Mouse (Mus musculus) MEL (cell line): Measurements from ENCODE around the gene Tpra1. TPM values are rescaled to one million over a fixed set of nuclear protein-coding genes. Genes with fewer than 3 reads are reported as not detected.

Source experiments
- DNase-seq: peaks from one replicate; pipeline ENCODE4 v3.0.0; 2011; ENCODE audit warnings: low read depth, low spot score
- H3K27ac ChIP-seq: 2 replicates; pipeline ENCODE4 v1.5.1; 2012; ENCODE audit warnings: low read depth, mild to moderate bottlenecking, control low read depth, low read length, moderate library complexity; ENCODE audit not compliant: control insufficient read depth
- H3K27me3 ChIP-seq, 2 experiments: fragments of 150-350 bp in 1 of 2; sonication (generic) in 1 of 2; 2 replicates each; pipeline ENCODE4 v1.6.1; 2012; ENCODE audit warnings: low read length in 2 of 2, mild to moderate bottlenecking in 2 of 2, improper control_type of control experiment in 1 of 2, moderate library complexity in 1 of 2; ENCODE audit not compliant: insufficient read depth in 2 of 2, control insufficient read depth in 1 of 2
- H3K36me3 ChIP-seq, 2 experiments: 2 replicates each; pipeline ENCODE4 v1.6.1; 2012 to 2014; ENCODE audit warnings: low read length in 2 of 2, improper control_type of control experiment in 1 of 2, inconsistent platforms in 1 of 2, mild to moderate bottlenecking in 1 of 2; ENCODE audit not compliant: insufficient read depth in 2 of 2, control insufficient read depth in 1 of 2
- H3K4me1 ChIP-seq, 2 experiments: fragments of 150-350 bp in 1 of 2; sonication (generic) in 1 of 2; 2 replicates each; pipeline ENCODE4 v1.6.1; 2012; ENCODE audit warnings: low read length in 2 of 2, improper control_type of control experiment in 1 of 2, mild to moderate bottlenecking in 1 of 2; ENCODE audit not compliant: insufficient read depth in 2 of 2, control insufficient read depth in 1 of 2
- H3K4me3 ChIP-seq, 2 experiments: fragments of 150-350 bp in 1 of 2; sonication (generic) in 1 of 2; 2 replicates each; pipeline ENCODE4 v1.5.1; 2012; ENCODE audit warnings: low read depth in 2 of 2, low read length in 2 of 2, mild to moderate bottlenecking in 2 of 2, moderate library complexity in 2 of 2, control low read depth in 1 of 2, improper control_type of control experiment in 1 of 2; ENCODE audit not compliant: control insufficient read depth in 1 of 2, insufficient read depth in 1 of 2
- H3K79me2 ChIP-seq: 2 replicates; pipeline ENCODE4 v1.6.1; 2012; ENCODE audit warnings: mild to moderate bottlenecking, low read length, moderate library complexity; ENCODE audit not compliant: control insufficient read depth, poor library complexity, insufficient read depth
- H3K9ac ChIP-seq: 2 replicates; pipeline ENCODE4 v1.6.1; 2012; ENCODE audit warnings: low read depth, mild to moderate bottlenecking, control low read depth, low read length, moderate library complexity; ENCODE audit not compliant: control insufficient read depth, poor library complexity, severe bottlenecking
- H3K9me3 ChIP-seq: fragments of 150-350 bp; sonication (generic); replicated peaks from 2 replicates; pipeline ENCODE4 v1.6.1; 2012; ENCODE audit warnings: mild to moderate bottlenecking, low read length, improper control_type of control experiment, moderate library complexity; ENCODE audit not compliant: insufficient read depth
- CTCF ChIP-seq, 3 experiments: IDR thresholded peaks in 2 of 3; conservative IDR thresholded peaks in 1 of 3; 2 replicates each; pipeline ENCODE4 v1.5.1; 2011 to 2012; ENCODE audit warnings: low read length in 3 of 3, low read depth in 2 of 3, mild to moderate bottlenecking in 2 of 3, improper control_type of control experiment in 1 of 3, inconsistent platforms in 1 of 3, mixed read lengths in 1 of 3, moderate library complexity in 1 of 3; ENCODE audit not compliant: control insufficient read depth in 1 of 3, insufficient read depth in 1 of 3, poor library complexity in 1 of 3, severe bottlenecking in 1 of 3
- E2F4 ChIP-seq: IDR thresholded peaks from 2 replicates; pipeline ENCODE4 v1.6.1; 2011; ENCODE audit warnings: low read depth, low read length, improper control_type of control experiment, borderline replicate concordance
- ELF1 ChIP-seq: IDR thresholded peaks from 2 replicates; pipeline ENCODE4 v1.6.1; 2014; ENCODE audit warnings: low read depth, mild to moderate bottlenecking, inconsistent platforms, low read length, improper control_type of control experiment, moderate library complexity
- GABPA ChIP-seq: IDR thresholded peaks from 2 replicates; pipeline ENCODE4 v1.6.1; 2012; ENCODE audit warnings: low read depth, mild to moderate bottlenecking, inconsistent platforms, low read length, improper control_type of control experiment, moderate library complexity
- HCFC1 ChIP-seq: IDR thresholded peaks from 2 replicates; pipeline ENCODE4 v1.6.1; 2012; ENCODE audit warnings: low read depth, mild to moderate bottlenecking, inconsistent platforms, low read length, improper control_type of control experiment, moderate library complexity
- KAT2A ChIP-seq: conservative IDR thresholded peaks from 2 replicates; pipeline ENCODE4 v1.6.1; 2012; ENCODE audit warnings: low read depth, low read length, improper control_type of control experiment, inconsistent platforms
- MAFK ChIP-seq: IDR thresholded peaks from 2 replicates; pipeline ENCODE4 v1.6.1; 2011; ENCODE audit warnings: low read depth, mild to moderate bottlenecking, low read length, improper control_type of control experiment, borderline replicate concordance
- MAZ ChIP-seq: IDR thresholded peaks from 2 replicates; pipeline ENCODE4 v1.6.1; 2012; ENCODE audit warnings: low read depth, mild to moderate bottlenecking, inconsistent platforms, low read length, improper control_type of control experiment
- MXI1 ChIP-seq: IDR thresholded peaks from 2 replicates; pipeline ENCODE4 v1.6.1; 2011; ENCODE audit warnings: mild to moderate bottlenecking, low read depth, low read length, improper control_type of control experiment
- NELFE ChIP-seq: IDR thresholded peaks from 2 replicates; pipeline ENCODE4 v1.6.1; 2011; ENCODE audit warnings: low read depth, low read length, improper control_type of control experiment
- POLR2A ChIP-seq, 2 experiments: IDR thresholded peaks; 2 replicates each; pipeline ENCODE4 v1.6.1; 2011 to 2012; ENCODE audit warnings: low read length in 2 of 2, mild to moderate bottlenecking in 2 of 2, control low read depth in 1 of 2, improper control_type of control experiment in 1 of 2, low read depth in 1 of 2, moderate library complexity in 1 of 2; ENCODE audit not compliant: control insufficient read depth in 1 of 2, insufficient read depth in 1 of 2, poor library complexity in 1 of 2
- POLR2AphosphoS2 ChIP-seq: IDR thresholded peaks from 2 replicates; pipeline ENCODE4 v1.6.1; 2011; ENCODE audit warnings: low read length, improper control_type of control experiment
- POLR2AphosphoS5 ChIP-seq: IDR thresholded peaks from 2 replicates; pipeline ENCODE4 v1.6.1; 2012; ENCODE audit warnings: low read depth, borderline replicate concordance, mild to moderate bottlenecking, inconsistent platforms, low read length, moderate library complexity, mixed read lengths
- RAD21 ChIP-seq: IDR thresholded peaks from 2 replicates; pipeline ENCODE4 v1.6.1; 2011; ENCODE audit warnings: mild to moderate bottlenecking, low read depth, low read length, improper control_type of control experiment
- RCOR1 ChIP-seq: IDR thresholded peaks from 2 replicates; pipeline ENCODE4 v1.6.1; 2012; ENCODE audit warnings: low read depth, mild to moderate bottlenecking, inconsistent platforms, low read length, improper control_type of control experiment
- TAL1 ChIP-seq: IDR thresholded peaks from 2 replicates; pipeline ENCODE4 v1.6.1; 2012; ENCODE audit warnings: mild to moderate bottlenecking, inconsistent platforms, low read length, moderate library complexity, mixed read lengths
- TBP ChIP-seq: IDR thresholded peaks from 2 replicates; pipeline ENCODE4 v1.8.0; 2011; ENCODE audit warnings: low read depth, low read length, improper control_type of control experiment
- TCF12 ChIP-seq: IDR thresholded peaks from 2 replicates; pipeline ENCODE4 v1.6.1; 2014; ENCODE audit warnings: low read depth, mild to moderate bottlenecking, inconsistent platforms, low read length, improper control_type of control experiment, moderate library complexity
- UBTF ChIP-seq: IDR thresholded peaks from 2 replicates; pipeline ENCODE4 v1.6.1; 2012; ENCODE audit warnings: low read depth, mild to moderate bottlenecking, inconsistent platforms, low read length, improper control_type of control experiment, moderate library complexity, borderline replicate concordance; ENCODE audit not compliant: insufficient read depth
- ZKSCAN1 ChIP-seq: IDR thresholded peaks from 2 replicates; pipeline ENCODE4 v1.6.1; 2012; ENCODE audit warnings: low read depth, mild to moderate bottlenecking, inconsistent platforms, low read length, improper control_type of control experiment, moderate library complexity
- ZNF384 ChIP-seq: IDR thresholded peaks from 2 replicates; pipeline ENCODE4 v1.6.1; 2012; ENCODE audit warnings: low read depth, mild to moderate bottlenecking, inconsistent platforms, low read length, improper control_type of control experiment
- polyA plus RNA-seq, 2 experiments: library from polyadenylated mRNA; stranded (reverse) in 1 of 2; unstranded in 1 of 2; fragments of >175 nt in 1 of 2; fragments of >200 nt in 1 of 2; gene quantifications; 2 replicates each; pipeline versions ENCODE4 v1.2.1 to v1.2.4; 2012; ENCODE audit warnings: low replicate concordance in 2 of 2, low read depth in 1 of 2; ENCODE audit not compliant: insufficient read length in 2 of 2, insufficient read depth in 1 of 2, missing spikeins in 1 of 2
- total RNA-seq: library from RNA; depleted of rRNA; stranded (reverse); fragments of 300-350 nt; gene quantifications from 2 replicates; pipeline ENCODE4 v1.2.3, GENCODE M21; 2012

The Tpra1 gene
- total and polyA plus RNA-seq, 3 experiments = 22.9 to 42.4 TPM; not detected in 1

DNA sequence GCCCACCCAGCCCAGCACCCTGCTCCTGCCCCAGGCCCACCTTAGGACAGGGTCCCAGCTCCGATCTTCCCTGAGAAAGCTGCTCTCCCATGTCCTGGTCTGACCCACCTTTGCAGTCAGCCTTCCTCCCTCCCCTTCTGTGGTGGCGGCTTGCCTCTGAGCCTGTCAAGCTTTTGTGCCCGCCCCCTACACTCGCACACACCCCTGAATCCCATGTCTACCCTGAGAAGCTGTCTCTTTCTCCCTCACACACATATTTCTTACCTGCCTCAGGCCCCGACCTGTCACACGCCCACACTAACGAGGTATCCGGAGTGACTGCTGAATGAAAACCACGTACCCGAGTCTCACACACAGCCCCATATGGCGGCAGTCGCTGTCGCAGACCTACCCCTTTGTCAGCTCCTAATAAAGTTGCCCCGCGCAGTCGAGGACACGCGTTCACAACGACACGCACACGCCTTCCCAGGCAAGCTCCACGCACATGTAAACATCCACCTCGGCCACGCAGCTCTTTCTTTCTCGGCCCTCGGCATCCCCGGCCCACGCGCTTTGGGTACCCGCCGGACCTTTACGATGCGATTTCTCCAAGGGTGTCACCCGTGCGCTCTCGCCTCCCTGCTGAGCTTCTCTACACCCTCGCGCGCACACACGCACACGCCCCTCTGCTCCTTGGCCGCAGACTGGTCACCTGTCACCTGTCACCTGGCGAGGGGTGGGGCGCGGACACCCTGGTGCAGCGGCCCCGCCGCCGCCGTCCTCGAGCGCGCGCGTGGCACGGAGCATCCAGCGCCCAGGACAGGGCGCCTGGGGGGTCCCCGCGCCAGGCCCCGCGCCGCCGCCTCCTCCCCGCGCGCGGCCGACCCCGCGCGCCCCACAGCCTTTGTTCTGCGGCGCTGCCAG lies 27.8 kb upstream of the Tpra1 start:
- Histone ChIP-seq H3K9ac (no peak overlapping the region), H3K27me3 (no peaks in the 10 kb centered on the region; a peak in 1 of 4 replicates), H3K4me1 (no peaks in the 10 kb centered on the region), H3K79me2 (no peaks in the 10 kb centered on the region), H3K27ac (no peak overlapping the region), H3K36me3 (no peaks in the 10 kb centered on the region; a peak in 1 of 4 replicates), H3K9me3 (no peaks in the 10 kb centered on the region), H3K4me3 (no peak overlapping the region)
- no peak for DNase-seq
- TF ChIP-seq ELF1 = no peak
- no peak for TF ChIP-seq MAZ
- TF ChIP-seq TAL1 = no peak
- no peak for TF ChIP-seq E2F4
- TF ChIP-seq POLR2A (IDR thresholded peaks at IDR 0.05; ENCODE audit: control insufficient read depth in 1 of 2, insufficient read depth in 1 of 2, low read depth in 1 of 2, low read length in 2 of 2, poor library complexity in 1 of 2) = no peak
- no peak for TF ChIP-seq POLR2AphosphoS5
- TF ChIP-seq RCOR1 = no peak
- no peak for TF ChIP-seq MAFK
- TF ChIP-seq TBP = no peak

DNA sequence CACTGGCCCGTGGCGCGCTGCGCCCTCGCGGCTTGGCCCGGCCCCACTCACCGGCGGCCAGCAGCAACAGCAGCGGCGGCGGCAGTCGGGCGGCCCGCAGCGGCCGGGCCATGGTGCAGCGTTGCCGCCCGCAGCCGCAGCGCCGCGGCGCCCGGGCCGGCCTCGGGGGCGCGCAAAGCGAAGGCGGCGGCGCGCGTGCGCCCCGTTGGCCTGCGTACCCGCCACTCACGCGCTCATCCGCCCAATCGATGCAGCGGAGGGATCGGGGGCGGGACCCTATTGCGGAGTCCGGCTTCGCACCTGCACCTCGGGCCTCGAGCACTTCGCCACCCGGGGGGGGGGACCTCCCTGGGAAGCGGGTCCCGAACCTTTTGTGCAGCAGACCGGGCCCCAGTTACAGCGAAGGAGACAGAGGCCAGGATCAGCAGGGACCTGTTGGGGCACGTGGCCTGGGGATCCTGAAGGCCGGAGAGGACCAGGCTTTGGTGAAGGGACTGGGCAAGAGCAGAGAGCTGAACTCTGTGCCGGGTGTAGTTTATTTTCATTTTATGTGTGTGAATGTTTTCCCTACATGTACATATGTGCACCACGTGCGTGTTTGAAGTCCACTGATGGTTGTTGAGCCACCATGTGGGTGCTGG lies 27.1 kb upstream of the Tpra1 start, which contains the start of gene Podxl2:
Gene Podxl2 (minus strand): TSS at position 177 of the 641 bp plus-strand sequence.
- Histone ChIP-seq H3K9me3 (no peaks in the 10 kb centered on the region), H3K4me1 (no peaks in the 10 kb centered on the region), H3K9ac (no peak within 1 kb of the TSS), H3K27ac (no peak within 1 kb of the TSS), H3K36me3 (no peaks in the 10 kb centered on the region; a peak in 1 of 4 replicates), H3K79me2 (no peaks in the 10 kb centered on the region), H3K4me3 (no peak within 1 kb of the TSS), H3K27me3 (no peaks in the 10 kb centered on the region; a peak in 1 of 4 replicates)
- TF ChIP-seq ZNF384 (no peak), TAL1 (no peak), TCF12 (no peak), CTCF (IDR thresholded peaks at IDR 0.05 in 2 of 3, conservative IDR thresholded peaks at IDR 0.05 in 1 of 3; ENCODE audit: control insufficient read depth in 1 of 3, insufficient read depth in 1 of 3, low read depth in 2 of 3, low read length in 3 of 3, poor library complexity in 1 of 3, severe bottlenecking in 1 of 3) (no peak), GABPA (no peak), HCFC1 (no peak), KAT2A (no peak), MAFK (no peak), TBP (no peak), ELF1 (no peak), UBTF (no peak), RAD21 (no peak), MXI1 (no peak), MAZ (no peak), POLR2AphosphoS2 (no peak), ZKSCAN1 (no peak), NELFE (no peak)
- no peak for DNase-seq
